Mouse (Mus musculus) megakaryocyte, embryonic 14.5 days (primary cell): Measurements from ENCODE around the gene St6galnac6.

ENCODE experiments used
- FLI1 ChIP-seq: IDR thresholded peaks from 2 replicates; pipeline ENCODE4 v1.6.1; 2012; ENCODE audit warnings: low read length, inconsistent platforms, mixed read lengths
- GATA1 ChIP-seq: IDR thresholded peaks from 3 replicates; pipeline ENCODE4 v1.6.1; 2012; ENCODE audit warnings: mixed read lengths, low read length, inconsistent platforms, borderline replicate concordance

DNA sequence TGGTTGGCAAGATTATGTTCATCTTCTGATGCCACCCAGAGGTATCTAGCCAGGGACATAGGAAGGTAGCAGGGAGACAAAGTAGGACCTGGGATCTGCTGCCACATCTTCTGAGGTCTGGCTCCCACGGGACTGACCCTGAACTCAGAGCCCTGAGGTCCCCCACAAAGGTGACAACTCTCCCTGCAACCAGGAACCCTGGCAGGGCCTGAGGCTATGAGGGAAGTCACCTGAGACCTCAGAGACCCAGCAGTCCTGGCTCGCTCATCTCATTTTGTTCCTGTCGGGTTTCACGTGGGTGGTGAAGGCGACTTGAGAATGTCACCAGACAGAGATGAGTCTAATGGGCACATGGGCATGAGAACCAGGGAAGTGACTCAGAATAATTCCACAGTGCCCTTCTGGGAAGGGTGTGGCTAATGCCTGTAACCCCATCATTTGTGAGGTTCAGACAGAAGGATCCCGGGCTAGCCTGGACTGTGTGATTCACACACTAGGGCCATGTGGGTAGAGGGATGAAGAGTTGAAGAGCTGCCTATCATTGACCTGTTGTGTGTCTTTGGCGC is 14.3 kb upstream of the St6galnac6 start:
- TF ChIP-seq GATA1 (no peak), FLI1 (no peak)
